Mouse (Mus musculus) adrenal gland, adult (tissue): ENCODE results near the gene Arhgef38.
A peak's percentile ranks its signal among the peaks of the same experiment; 100 is the strongest.

Source experiments
- DNase-seq, 2 experiments: peaks; one replicate each; pipeline ENCODE4 v3.0.0; 2022 to 2023; ENCODE audit warnings: low spot score in 1 of 2; ENCODE audit not compliant: inconsistent age in 2 of 2

The Arhgef38 gene

DNA sequence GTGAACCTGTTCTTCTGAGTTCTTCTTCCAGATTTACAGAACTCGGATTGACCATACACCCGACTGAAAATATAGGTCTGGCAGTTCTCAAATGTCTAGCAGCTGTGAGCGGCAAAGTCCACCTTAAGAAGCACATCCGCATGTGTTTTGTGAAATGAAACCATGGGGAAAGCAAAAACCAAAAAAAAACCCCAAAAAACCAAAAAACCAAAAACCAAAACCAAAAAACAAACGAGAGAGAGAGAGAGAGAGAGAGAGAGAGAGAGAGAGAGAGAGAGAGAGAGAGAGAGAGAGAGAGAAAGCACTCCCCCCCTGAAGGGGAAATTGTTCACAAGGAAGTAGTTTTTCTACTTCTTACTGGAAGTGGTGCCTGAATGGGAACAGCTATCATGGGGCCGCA lies 67.2 kb downstream of the Arhgef38 start:
- no peak for DNase-seq

GRCm38 (mm10) chr3:133165130-133165529 lies 69.6 kb downstream of the Arhgef38 start:
- DNase-seq, result no peak

- DNase-seq, result no peak
These were observed 70.8 kb downstream of the Arhgef38 start for GRCm38 (mm10) chr3:133163913-133164406.

DNA sequence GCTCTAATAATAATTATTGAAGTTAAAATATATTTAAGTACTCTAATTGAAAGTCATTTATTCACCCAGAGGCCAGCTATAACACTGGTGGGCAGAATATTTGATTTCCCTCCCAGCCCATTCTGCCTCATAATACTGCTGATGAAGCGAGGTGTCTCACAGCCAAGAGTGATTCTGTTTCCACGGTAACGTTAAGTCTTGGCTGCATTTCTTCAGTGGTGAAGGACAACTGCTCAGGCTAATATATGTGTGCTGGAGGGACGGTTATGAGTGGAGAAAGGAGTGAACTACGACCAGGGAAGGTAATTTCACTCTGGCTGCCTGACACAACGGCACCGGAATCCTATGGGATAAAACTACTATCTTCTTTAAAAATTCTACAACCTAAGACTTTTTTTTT lies 71.6 kb downstream of the Arhgef38 start:
- no peak for DNase-seq

- DNase-seq, result no peak
These were observed 73.3 kb downstream of the Arhgef38 start for GRCm38 (mm10) chr3:133161407-133161806.

- no peak for DNase-seq
These were observed 76.5 kb downstream of the Arhgef38 start for GRCm38 (mm10) chr3:133158260-133158659.

GRCm38 (mm10) chr3:133154683-133155082 lies 80.1 kb downstream of the Arhgef38 start:
- no peak for DNase-seq

DNA sequence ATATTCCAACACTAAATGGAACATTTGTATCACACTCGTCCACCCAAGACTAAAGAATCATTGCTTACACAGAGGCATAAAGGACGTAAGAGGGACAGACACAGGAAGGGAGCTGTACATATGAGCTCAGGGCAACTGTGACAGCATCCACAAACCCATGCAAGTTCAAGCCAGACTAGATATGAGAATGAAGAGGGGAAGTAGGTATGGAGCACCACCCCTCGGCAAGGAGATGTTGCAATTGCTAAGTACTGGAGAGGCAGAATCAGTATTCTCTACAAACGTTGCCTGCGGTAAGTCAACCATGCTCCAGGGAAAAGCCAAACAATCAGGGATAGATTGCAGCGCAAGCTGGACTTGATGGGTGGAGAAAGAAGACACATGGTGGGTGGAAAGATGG lies 81.1 kb downstream of the Arhgef38 start:
- DNase-seq, result no peak

- DNase-seq, result no peak
These were observed 81.9 kb downstream of the Arhgef38 start for GRCm38 (mm10) chr3:133152831-133153230.

- no peak for DNase-seq
These were observed 83.1 kb downstream of the Arhgef38 start for GRCm38 (mm10) chr3:133151629-133152028.

GRCm38 (mm10) chr3:133144511-133145147 lies 90.1 kb downstream of the Arhgef38 start:
- DNase-seq, result no peak

- no peak for DNase-seq
These were observed 92.9 kb downstream of the Arhgef38 start for GRCm38 (mm10) chr3:133141877-133142276.

GRCm38 (mm10) chr3:133132611-133133010 lies 102.1 kb downstream of the Arhgef38 start:
- no peak for DNase-seq

- no peak for DNase-seq
These were observed 103.4 kb downstream of the Arhgef38 start for GRCm38 (mm10) chr3:133131372-133131771.

DNA sequence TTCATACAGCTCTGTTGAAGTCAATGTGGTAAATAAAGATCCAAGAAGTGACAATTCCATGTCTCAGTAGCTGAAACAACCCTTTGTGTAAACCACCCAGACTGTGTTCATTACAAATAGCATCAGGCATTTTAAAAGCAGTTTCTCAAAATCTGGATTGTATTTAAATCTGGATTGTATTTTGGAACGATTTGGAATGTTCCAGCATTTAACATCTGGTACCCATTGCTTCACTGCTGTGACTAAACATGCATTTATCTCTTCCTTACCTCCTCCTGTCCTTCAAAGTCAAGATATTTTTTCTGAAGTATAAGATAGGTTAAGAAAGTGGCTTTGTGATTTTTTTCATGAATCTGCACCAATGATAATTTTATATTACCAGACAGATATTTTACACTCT lies 121.5 kb downstream of the Arhgef38 start:
- DNase-seq, result no peak

DNA sequence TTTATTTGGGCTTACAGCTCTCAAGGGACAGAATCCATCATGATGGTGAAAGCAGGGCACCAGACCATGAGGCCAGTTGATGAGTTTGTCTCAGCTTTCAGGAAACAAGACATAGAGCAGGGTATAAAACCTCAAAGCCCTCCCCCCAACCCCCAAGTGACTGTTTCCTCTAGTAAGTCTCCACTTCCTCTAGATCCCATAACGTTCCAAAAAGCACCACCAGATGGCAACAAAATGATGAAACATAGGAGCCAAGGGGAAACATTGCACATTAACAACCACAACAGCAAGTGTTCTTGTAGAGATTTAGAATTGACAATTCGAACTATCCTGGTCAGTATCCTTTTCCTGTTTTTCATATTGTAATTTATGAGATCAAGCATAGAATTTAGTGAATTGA lies 123.0 kb downstream of the Arhgef38 start:
- DNase-seq, result peak in 1 of 2 experiments; percentile 72

DNA sequence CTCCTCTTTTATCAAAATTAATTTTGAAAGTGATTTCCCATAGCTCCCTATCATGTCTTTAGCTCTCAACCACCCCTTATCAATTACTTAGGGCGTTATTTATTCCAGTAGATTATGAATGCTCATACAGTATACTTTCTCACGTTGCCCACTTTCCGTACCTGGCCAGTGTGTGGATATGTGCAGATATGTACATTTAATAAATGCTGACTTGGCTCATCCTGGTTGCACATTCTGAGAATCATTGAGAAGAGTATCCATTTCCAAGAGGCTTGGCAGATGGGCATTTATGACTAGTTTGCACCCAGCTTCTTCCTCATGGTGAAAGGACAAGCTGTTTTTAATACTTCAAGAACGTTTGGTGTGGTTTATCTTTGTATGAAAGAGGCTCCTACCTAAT lies 124.9 kb downstream of the Arhgef38 start:
- DNase-seq, result no peak

DNA sequence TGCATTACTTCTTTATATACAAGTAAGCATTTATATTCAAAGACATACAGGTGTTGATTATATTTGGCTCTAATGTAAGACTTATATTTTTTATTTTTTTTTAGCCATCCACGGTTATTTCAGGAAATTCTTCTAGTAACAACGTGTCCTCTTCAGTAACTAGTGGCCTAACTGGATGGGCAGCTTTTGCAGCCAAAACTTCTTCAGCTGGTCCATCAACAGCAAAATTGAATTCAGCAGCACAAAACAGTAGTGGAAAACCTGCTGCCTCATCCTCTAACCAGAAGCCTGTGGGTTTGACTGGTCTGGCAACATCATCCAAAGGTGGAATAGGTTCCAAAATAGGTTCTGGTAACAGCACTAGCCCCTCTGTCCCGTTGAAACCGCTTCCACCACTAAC lies 126.0 kb downstream of the Arhgef38 start:
- DNase-seq, result no peak

- no peak for DNase-seq
These were observed 130.3 kb downstream of the Arhgef38 start for GRCm38 (mm10) chr3:133104436-133104835.

- DNase-seq, result no peak
These were observed 131.0 kb downstream of the Arhgef38 start for GRCm38 (mm10) chr3:133103768-133104167.

DNA sequence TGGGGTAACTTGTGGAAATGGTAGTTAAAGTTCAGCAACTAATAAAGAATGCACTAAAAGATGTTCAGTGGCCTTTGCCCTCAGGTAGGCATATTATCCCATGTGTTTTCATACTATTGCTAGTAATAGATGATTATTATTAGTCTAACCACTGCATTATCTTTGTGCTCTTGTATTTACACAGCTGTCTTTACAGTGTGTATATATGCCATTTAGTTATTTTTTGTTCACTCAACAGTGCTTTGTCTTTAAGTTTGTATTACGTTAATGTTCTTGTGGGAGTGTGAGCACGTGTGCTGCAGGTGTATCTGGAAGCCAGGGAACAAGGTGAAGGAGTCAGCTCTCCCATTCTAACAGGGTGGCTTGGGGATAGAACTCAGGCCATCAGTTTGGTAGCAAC lies 135.8 kb downstream of the Arhgef38 start:
- DNase-seq, result no peak

DNA sequence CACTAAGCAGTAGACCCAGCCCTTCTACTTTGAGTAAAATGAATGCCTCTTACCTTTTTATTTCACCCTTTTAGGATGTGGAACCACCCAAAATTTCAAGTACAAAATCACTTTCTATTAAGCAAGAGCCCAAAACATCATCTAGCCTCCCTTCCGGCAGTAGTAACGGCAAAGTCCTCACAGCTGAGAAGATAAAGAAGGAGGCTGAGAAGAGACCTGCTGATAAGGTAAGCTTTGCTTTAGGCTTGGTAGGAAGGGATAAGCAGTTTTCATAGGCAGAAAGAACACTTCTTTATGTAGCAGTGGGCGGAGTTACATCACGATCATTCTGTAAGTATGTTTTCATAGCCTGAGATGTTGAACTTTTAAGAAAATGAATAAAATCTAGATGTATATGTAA lies 136.4 kb downstream of the Arhgef38 start:
- DNase-seq, result no peak

DNA sequence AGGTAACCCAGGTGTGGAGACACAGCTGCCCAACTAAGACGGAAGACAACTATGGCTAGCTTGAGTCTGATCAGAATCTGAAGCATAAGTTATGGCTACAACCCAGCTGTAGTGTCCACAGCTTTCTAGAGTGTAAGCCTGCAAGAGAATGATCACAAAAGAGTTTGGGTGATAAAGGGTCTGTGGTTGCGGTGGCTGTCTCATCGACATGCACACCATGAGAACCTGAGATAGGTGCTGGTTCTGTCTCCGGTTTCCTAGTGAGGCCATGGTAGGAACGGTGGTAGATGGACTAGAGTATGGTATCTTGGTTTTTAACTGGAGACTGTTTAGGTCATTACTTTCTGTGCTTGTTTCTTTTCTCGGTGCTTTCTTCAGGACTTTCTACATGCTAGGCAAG lies 136.8 kb downstream of the Arhgef38 start:
- no peak for DNase-seq
